ENCODE assay signal across 8 mouse cellular contexts in genomic region chr4:106472335-106472734, GRCm38 (mm10). TPM values are rescaled to one million over a fixed set of nuclear protein-coding genes. Genes with fewer than 3 reads are reported as not detected.
DNase-seq lines count a peak whose midpoint lies in the region; ATAC-seq and TF ChIP-seq lines count a peak whose summit lies in the region.

No protein-coding gene starts in this region.

- no peak overlapping the region for H3K9ac ChIP-seq in intestine, postnatal 0 days (ENCODE audit: low read depth, low read length)

- H3K36me3 ChIP-seq in thymus, adult 2 months (ENCODE audit: control insufficient read depth, insufficient read depth, low read length), result no peaks in the 10 kb centered on the region
- H3K36me3 ChIP-seq in intestine, postnatal 0 days (ENCODE audit: control insufficient read depth, insufficient read depth), result no peaks in the 10 kb centered on the region

- peak; percentile 46; the same call in 1 of the 2 replicates for ATAC-seq in intestine, postnatal 0 days

- DNase-seq in thymus, adult 2 months, result peak; percentile 50
- DNase-seq in thymus, adult 18-20 months, result no peak
- peak; percentile 74 for DNase-seq in cerebellum, adult 9-10 months
- DNase-seq in frontal cortex, postnatal 10 days (ENCODE audit: low spot score in 2 of 2), result peak; percentile 49 to 59
- DNase-seq in left cerebral cortex, postnatal 36 days (ENCODE audit: low spot score in 2 of 2), result peak; percentile 63 to 75
- peak; percentile 45 for DNase-seq in neural tube, embryonic 10.5 days (ENCODE audit: extremely low spot score, low spot score)
- DNase-seq in thymus, postnatal 14 days, result peak; percentile 55

- no peak for TF ChIP-seq POLR2A in thymus, adult 2 months (IDR thresholded peaks at IDR 0.05; ENCODE audit: control insufficient read depth, extremely low read depth, insufficient read depth, low read length, poor library complexity)

- no peak for TF ChIP-seq CTCF in thymus, adult 2 months (IDR thresholded peaks at IDR 0.05; ENCODE audit: borderline replicate concordance, control insufficient read depth, extremely low read depth, insufficient read depth, low read length, poor library complexity)
- peak; percentile 90 for TF ChIP-seq CTCF in intestine, postnatal 0 days (IDR thresholded peaks at IDR 0.05; ENCODE audit: low read depth)

- H3K27me3 ChIP-seq in thymus, adult 2 months (ENCODE audit: control insufficient read depth, insufficient read depth, low read length), result no peaks in the 10 kb centered on the region
- no peaks in the 10 kb centered on the region for H3K27me3 ChIP-seq in intestine, postnatal 0 days (replicated peaks; ENCODE audit: control insufficient read depth, insufficient read depth, low read length)

- H3K27ac ChIP-seq in thymus, adult 2 months (ENCODE audit: control insufficient read depth, insufficient read depth, low read length), result no peak overlapping the region
- H3K27ac ChIP-seq in intestine, postnatal 0 days (ENCODE audit: low read depth, low read length), result no peak overlapping the region

- intact Hi-C loops in left cerebral cortex, postnatal 36 days (cut with DNase I), result no loop called here

- no peaks in the 10 kb centered on the region for H3K4me1 ChIP-seq in thymus, adult 2 months (replicated peaks; ENCODE audit: control insufficient read depth, insufficient read depth, low read length)
- H3K4me1 ChIP-seq in intestine, postnatal 0 days (replicated peaks; ENCODE audit: control insufficient read depth, insufficient read depth, low read length), result no peaks in the 10 kb centered on the region

- H3K9me3 ChIP-seq in intestine, postnatal 0 days (ENCODE audit: control insufficient read depth), result no peaks in the 10 kb centered on the region

- H3K4me2 ChIP-seq in intestine, postnatal 0 days (replicated peaks; ENCODE audit: low read depth), result no peak overlapping the region

- WGBS in thymus, adult 2 months, result 15% methylated on average over 3 of the region's 3 CpGs
- 11% methylated on average over 3 of the region's 3 CpGs for WGBS in intestine, postnatal 0 days

- no peak overlapping the region for H3K4me3 ChIP-seq in thymus, adult 2 months (ENCODE audit: control insufficient read depth, insufficient read depth, low read length)
- H3K4me3 ChIP-seq in intestine, postnatal 0 days (ENCODE audit: low read depth, low read length), result no peak overlapping the region

RNA-seq across cellular contexts. Expression of gene Pcsk9, which starts 8.2 kb away (rescaled TPM):
- 1.1 and 1.7 TPM in 2 replicates for polyA plus RNA-seq in thymus, adult 2 months (2012; rRNA removed)
- 16.8 and 21.2 TPM in 2 replicates for polyA plus RNA-seq in intestine, postnatal 0 days (2015; fragmentation: Nextera tagmentation; extraction: Ambion mirVana)
- total RNA-seq in left cerebral cortex, postnatal 36 days (2021), result 1 to 10 TPM; 3.6 to 3.7 TPM

RNA-seq across cellular contexts. Expression of gene Bsnd, which starts 19.7 kb away (rescaled TPM):
- polyA plus RNA-seq in thymus, adult 2 months (2012; rRNA removed), result 0.10 and 0.28 TPM in 2 replicates
- not detected in 2 replicates for polyA plus RNA-seq in intestine, postnatal 0 days (2015; fragmentation: Nextera tagmentation; extraction: Ambion mirVana)
- total RNA-seq in left cerebral cortex, postnatal 36 days (2021), result not detected

Comparison
In these comparisons a context has a peak if more than half of its experiments do, and no peak if none do; other contexts are left out.
1. DNase-seq: peak in thymus, adult 2 months (single experiment), cerebellum, adult 9-10 months (single experiment), frontal cortex, postnatal 10 days (2 of 2), left cerebral cortex, postnatal 36 days (2 of 2), neural tube, embryonic 10.5 days (single experiment) and thymus, postnatal 14 days (single experiment); none in thymus, adult 18-20 months (0 of 2).